Mouse (Mus musculus) G1E (cell line): ENCODE measurements around the gene Olfr628.

ENCODE experiments used
- CTCF ChIP-seq: IDR thresholded peaks from 2 replicates; pipeline ENCODE4 v1.5.1; 2012; ENCODE audit warnings: low read depth, low read length, inconsistent platforms, mixed read lengths
- POLR2AphosphoS5 ChIP-seq: IDR thresholded peaks from 2 replicates; pipeline ENCODE4 v1.6.1; 2012; ENCODE audit warnings: low read depth, low read length, inconsistent platforms; ENCODE audit not compliant: insufficient replicate concordance
- TAL1 ChIP-seq: conservative IDR thresholded peaks from 2 replicates; pipeline ENCODE4 v1.6.1; 2012; ENCODE audit warnings: low read depth, low read length, inconsistent platforms, mixed read lengths

DNA sequence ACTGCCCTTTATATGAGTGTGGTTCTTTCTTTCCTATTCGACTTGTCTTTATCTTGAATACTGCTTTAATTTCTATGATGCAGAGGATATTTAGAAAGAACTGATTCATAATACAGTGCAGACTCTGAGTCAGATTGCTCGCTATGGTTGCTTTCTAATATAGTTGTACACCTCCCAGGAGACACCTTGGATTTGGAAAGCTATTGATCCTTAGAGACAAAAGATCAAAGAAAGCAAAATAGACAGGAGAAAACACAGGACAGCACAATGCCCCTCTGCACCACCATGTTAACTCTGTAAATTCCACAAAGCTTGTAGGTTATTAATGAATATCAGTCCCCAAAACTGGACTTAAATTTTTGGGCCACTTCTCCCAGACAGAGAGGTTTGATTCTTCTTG lies 14.7 kb downstream of the Olfr628 start, which contains the start of gene Olfr629:
- TF ChIP-seq CTCF (no peak), POLR2AphosphoS5 (no peak), TAL1 (no peak)
